Mouse (Mus musculus): Measurements from ENCODE around the gene Enpp1.

Gene Enpp1

GRCm38 (mm10) chr10:24596869-24597339, 115.1 kb downstream of the Enpp1 start:
- TF ChIP-seq GATA4 (IDR thresholded peaks at IDR 0.05; ENCODE audit: insufficient replicate concordance, low read length) = no peak

DNA sequence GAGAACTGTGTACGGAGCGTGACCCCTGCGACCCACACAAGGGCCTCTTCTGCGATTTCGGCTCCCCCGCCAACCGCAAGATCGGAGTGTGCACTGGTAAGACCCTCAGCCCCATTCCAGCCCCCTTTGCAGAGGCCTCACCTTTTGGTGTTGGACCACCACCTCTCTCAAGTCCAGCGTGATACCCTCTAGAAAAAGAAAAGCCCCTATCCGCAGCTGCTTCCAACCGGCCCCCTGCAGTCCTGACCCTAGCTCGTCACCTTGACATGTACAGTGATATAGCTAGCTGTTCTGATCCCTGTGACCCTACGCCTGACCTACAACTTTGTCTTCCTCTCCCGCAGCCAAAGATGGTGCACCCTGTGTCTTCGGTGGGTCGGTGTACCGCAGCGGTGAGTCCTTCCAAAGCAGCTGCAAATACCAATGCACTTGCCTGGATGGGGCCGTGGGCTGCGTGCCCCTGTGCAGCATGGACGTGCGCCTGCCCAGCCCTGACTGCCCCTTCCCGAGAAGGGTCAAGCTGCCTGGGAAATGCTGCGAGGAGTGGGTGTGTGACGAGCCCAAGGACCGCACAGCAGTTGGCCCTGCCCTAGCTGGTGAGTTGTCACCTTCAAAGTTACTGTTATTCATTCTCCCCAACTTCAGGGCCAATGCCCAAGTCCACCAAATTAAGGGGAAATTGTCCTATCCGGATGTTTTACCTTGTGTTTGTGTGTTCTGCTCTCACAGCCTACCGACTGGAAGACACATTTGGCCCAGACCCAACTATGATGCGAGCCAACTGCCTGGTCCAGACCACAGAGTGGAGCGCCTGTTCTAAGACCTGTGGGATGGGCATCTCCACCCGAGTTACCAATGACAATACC, 115.7 kb downstream of the Enpp1 start:
- TF ChIP-seq GATA4 (IDR thresholded peaks at IDR 0.05; ENCODE audit: insufficient replicate concordance, low read length) = no peak

DNA sequence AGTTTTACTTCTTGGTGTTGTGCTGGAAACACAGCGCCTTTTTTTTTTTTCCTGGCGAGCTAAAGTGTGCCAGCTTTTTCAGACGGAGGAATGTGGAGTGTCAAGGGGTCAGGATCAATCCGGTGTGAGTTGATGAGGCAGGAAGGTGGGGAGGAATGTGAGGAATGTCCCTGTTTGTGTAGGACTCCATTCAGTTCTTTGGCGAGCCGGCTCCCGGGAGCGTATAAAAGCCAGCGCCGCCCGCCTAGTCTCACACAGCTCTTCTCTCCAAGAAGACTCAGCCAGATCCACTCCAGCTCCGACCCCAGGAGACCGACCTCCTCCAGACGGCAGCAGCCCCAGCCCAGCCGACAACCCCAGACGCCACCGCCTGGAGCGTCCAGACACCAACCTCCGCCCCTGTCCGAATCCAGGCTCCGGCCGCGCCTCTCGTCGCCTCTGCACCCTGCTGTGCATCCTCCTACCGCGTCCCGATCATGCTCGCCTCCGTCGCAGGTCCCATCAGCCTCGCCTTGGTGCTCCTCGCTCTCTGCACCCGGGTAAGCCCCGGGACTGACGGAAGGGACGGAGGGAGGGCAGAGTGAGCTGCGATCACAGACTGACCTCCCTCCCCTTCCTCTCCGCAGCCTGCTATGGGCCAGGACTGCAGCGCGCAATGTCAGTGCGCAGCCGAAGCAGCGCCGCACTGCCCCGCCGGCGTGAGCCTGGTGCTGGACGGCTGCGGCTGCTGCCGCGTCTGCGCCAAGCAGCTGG, 116.5 kb downstream of the Enpp1 start, which contains the start of gene Ccn2:
Ccn2 (plus strand) TSS at position 193 of the 753 bp plus-strand sequence.
- TF ChIP-seq GATA4 (IDR thresholded peaks at IDR 0.05; ENCODE audit: insufficient replicate concordance, low read length) = no peak; the same call in 1 of the 2 replicates

DNA sequence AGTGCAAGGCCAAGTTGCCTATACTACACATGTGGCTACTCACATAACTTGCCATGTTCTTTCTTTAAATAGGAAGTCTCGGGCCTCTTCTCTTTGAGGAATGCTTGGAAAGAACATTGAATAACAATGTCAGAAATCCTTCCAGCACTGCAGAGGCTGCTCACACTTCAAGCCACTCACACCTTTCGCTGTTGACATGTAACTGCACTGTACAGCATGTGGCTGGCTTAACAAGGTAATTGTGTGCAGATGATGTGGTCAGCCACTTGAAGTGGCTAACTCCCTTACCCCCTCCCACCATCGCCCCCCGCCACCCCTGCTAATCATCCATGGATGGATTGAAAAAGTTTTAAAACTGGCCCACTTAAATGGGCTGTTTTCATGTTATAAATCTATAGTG, 118.4 kb downstream of the Enpp1 start:
- TF ChIP-seq GATA4 (IDR thresholded peaks at IDR 0.05; ENCODE audit: insufficient replicate concordance, low read length) = no peak

DNA sequence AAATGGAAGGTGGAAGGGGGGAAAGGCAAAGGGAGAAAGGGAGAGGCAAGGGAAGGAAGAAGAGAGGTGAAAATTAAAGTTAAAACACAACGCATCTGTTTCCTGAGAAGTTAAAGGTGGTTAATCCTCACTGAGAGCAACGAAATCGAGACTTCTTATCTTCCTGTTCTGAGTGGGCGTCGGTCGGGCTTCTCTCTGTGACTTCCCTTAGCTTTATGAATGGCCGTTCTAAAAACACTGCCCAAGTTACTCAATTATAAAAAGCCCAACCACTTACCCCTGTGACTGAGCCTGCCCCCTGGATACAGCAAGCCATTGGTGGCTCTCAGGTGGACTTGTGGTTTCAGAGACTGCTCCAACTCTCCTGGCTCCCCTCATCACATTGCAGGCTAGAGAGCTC, 119.0 kb downstream of the Enpp1 start:
- no peak for TF ChIP-seq GATA4 (IDR thresholded peaks at IDR 0.05; ENCODE audit: insufficient replicate concordance, low read length)

- no peak for TF ChIP-seq GATA4 (IDR thresholded peaks at IDR 0.05; ENCODE audit: insufficient replicate concordance, low read length)
Observed at GRCm38 (mm10) chr10:24592318-24592717, 119.6 kb downstream of the Enpp1 start.

DNA sequence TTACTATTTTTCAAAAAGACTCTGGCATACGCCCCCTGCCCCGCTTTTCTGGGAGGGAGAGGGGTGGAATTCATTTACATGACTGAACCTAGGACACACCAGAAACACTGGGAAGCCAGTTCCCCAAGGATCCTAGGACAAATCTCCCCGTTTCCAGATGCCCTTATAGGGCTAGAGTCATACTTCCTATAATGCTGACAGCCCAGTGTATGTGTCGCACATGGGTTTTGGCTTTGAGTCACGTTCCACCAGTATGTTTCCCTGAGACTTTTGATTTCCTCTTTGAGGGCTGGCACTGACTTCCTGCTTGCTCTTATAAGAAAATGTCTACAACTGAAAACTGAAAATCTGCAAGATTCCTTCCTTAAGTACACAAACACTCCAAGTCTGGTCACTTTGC, 120.2 kb downstream of the Enpp1 start:
- TF ChIP-seq GATA4 (IDR thresholded peaks at IDR 0.05; ENCODE audit: insufficient replicate concordance, low read length) = no peak

DNA sequence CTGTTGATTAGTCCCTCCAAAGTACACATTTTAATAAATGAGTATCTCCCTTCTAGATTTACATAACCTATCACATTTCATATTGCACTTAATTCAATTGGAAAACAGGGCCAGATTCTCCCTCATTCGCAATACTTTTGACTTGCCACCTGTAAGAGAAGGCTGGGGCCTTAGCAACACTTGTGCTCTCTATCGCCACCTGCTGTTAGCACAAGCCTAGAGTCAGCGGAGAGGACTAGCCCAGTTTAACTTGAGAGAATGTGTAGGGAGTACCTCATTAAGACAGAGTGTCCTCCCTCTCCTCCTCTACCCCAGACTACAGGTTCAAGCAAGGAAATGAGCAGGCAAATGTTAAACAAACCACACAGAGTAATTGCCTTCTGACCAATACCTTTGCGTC, 120.8 kb downstream of the Enpp1 start:
- TF ChIP-seq GATA4 (IDR thresholded peaks at IDR 0.05; ENCODE audit: insufficient replicate concordance, low read length) = no peak

DNA sequence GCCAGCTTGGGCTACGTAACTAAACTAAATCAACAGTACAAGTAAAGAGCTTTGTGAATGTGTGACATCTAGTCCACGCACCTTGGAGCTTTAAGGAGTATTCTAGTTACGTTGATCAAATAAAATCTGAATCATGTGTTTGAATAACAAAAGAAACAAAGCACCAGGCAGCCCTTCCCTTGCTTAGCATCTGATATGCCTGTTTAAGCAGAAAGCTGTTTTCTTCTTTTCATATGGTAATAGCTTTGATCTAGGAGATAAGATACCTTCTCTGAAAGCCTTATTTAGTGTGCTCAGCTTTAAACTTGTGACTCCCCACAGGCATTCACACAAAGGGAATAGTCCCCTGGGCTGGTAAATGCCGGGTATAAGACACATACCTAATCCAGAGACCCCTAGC, 121.4 kb downstream of the Enpp1 start:
- no peak for TF ChIP-seq GATA4 (IDR thresholded peaks at IDR 0.05; ENCODE audit: insufficient replicate concordance, low read length)

- no peak for TF ChIP-seq GATA4 (IDR thresholded peaks at IDR 0.05; ENCODE audit: insufficient replicate concordance, low read length)
Observed at GRCm38 (mm10) chr10:24589238-24589637, 122.7 kb downstream of the Enpp1 start.

- no peak for TF ChIP-seq GATA4 (IDR thresholded peaks at IDR 0.05; ENCODE audit: insufficient replicate concordance, low read length)
Observed at GRCm38 (mm10) chr10:24588824-24589223, 123.1 kb downstream of the Enpp1 start.

All from liver, adult (tissue).